Mouse (Mus musculus) thymus, adult 18-20 months (tissue): ENCODE data around the gene Alpl.

Experiments used
- DNase-seq, 2 experiments: peaks; one replicate each; pipeline ENCODE4 v3.0.0; 2022; ENCODE audit warnings: mixed read lengths in 2 of 2

The Alpl gene

DNA sequence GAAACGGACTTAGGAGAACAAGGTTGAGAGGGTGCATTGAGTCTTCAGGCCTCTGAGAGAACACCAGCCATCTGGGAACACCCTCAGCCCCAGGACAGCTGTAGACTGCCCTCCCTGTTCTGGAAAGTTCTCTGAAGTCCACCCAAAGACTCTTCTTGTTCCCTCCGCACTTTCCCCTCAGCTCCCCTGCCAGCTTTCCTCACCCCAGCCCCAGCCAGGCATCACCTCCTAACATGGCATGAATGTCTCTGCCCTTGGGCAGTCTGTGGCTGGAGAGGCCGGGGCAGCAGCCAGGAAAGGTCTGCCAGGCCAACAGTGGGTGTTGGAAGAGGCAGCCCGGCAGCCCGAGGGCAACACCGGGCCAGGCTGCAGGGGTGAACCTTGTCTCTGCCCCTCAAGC lies 27.4 kb downstream of the Alpl start:
- DNase-seq, result no peak

DNA sequence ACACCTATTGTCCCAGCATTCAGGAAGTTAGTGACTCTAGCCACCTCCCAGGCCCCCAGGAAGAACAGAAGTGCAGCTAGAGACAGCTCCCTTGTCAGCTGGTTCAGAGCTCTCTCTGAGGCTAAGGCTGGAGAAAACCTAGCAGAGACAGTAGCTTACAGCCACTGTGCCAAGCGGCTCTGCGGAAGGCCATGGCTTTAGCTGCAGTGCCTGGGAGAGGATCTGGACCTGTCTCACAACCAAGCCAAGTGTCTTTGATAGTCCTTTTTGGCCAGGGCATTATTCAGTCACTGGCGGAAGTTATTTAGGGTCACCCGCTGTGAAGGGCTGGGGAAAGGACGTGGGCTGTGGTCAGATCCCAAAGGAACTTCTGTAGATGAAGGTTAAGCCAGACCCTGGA lies 27.8 kb downstream of the Alpl start:
- no peak for DNase-seq

DNA sequence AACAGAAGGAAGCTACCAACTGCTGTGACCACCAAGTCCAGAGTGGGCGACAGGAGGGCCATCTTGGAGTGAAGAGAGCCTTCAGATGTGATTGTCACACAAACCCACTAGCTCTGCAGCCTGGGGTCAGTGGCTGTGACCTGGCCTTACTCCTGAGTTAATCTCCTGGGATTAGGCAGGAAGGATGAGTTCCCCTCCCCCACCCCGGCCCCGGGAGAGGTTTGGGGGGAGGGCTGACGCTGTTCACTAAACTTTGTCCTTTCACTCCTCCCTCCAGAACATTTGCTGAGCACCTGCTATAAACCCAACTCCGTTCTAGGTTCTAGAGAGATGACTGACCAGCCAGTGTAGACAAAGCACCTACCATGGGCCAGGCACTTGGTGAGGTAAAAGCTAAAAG lies 29.8 kb downstream of the Alpl start:
- DNase-seq, result no peak

DNA sequence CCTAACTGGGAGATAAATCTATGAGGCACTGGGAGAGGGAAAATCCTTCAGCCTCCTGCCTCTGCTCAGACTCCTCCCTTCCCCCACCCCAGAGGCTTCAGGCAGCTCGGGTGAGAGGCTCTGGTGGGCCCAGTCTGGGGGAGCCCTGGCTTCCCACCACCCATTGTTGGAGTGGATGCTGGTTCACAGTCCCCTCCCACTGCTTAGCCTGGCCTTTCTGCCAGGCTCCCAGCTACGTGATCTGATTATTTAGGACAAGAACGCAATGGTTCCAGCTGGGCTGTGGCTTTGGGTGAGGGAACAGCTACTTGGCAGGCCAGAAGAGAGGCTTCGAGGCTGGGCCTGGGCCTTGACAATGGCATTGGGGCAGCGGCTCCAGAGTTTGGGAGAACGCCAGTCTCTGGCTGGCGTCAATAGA lies 30.6 kb downstream of the Alpl start:
- DNase-seq, result no peak

DNA sequence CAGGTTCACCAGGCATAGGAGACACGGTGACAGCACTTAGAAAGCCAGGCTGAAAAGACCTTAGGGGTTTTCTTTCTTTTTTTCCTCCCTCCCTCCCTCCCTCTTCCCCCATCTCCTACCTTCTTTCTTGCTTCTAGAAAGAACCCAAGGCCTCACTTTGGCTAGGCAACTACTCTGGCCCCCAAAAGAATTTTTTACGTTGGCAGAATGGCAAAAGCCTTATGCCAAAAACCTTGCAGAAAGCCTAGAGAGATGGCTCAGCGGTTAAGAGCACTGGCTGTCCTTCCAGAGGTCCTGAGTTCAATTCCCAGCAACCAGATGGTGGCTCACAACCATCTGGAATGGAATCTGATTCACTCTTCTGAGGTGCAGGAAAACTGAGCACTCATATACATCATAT lies 31.6 kb downstream of the Alpl start:
- no peak for DNase-seq

DNA sequence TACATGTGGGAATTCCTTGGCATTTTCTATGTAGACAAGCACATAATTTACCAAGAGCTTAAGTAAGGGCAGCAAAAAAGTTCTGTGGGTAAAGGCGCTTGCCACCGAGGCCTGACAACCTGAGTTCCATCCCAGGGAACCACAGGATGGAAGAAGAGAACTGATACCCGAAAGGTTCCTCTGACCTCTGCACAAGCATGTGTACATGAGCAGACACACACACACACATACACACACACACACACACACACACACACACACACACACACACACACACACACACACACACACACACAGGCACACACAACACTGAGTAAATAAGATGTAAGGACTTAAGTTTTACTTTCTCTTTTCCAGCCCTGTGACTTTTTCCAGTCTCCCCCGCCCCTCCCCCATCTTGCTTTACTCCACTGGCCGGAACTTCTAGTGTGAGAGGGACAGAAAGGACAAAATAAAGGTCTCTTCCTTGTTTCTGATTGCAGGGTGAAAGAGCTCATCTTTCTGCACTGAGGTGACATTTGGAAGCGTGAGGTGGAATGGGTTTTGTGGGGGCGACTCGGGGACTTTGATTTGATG lies 32.2 kb downstream of the Alpl start:
- DNase-seq, result no peak

DNA sequence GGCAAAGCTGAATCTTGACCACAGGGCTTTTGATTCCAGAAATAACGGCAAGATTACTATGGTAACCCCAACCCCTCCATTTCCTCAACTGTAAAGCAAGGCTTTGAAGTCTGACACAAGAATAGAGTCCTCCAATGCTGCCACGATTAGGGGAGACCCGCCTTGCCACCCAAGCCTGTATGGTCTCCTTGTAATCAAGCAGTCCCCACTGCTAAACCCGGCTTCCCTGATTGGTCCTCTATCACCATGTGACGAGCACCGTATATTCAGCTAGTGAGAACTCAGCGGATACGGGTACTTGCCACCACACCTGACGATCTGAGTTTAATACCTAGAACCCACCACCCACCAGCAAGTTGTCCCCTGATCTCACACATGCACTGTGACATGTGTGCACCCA lies 33.3 kb downstream of the Alpl start:
- no peak for DNase-seq

DNA sequence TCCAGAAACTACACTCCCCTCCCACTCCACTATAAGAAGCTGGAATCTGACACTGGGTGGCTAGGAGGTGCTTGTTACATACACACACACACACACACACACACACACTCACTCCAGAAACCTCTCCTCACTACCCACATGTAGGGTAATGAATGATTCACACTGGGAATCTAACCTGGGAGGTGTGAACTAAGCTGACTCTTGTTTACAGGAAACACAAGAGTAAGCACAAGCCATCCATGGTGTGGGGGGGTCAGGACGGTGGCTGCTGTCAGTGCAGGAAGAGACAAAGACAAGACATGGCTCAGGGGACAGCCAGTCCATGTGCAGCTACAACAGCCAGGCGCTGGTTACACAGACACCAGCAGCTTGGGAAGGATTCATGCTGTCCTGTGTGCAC lies 41.7 kb downstream of the Alpl start:
- DNase-seq, result no peak

DNA sequence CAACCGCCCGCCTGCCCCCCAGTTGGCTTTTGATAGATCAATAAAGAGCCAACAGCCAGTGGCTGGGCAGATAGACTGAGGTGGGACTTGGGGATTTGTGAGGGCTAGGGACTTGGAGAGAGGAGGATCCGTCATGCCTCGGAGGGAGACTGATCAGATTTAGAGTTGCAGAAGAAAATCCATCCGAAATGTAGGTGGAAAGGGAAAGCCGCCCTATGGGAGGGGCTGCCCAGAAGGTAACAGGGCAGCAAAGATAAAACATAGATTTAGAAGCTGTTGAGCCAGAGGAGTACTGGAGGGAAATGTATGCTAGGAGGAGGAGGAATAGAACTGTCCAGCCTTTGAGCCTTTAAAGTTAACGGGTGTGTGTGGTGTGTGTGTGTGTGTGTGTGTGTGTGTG lies 43.0 kb downstream of the Alpl start:
- DNase-seq, result no peak

DNA sequence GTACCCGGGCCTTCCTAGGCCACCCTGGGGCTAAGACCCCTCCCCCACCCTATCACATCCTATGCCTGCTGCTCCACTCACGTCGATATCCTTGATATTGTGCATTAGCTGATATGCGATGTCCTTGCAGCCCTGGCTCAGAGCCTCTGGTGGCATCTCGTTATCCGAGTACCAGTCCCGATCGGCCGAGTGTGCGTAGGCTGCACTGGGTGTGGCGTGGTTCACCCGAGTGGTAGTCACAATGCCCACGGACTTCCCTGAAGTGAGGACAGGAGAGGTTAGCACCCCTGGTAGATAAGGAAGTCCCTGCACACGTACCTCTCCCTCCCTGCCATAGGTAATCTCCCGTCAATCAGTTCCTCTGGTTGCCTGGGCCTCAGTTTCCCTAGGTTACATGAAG lies 43.7 kb downstream of the Alpl start:
- no peak for DNase-seq

DNA sequence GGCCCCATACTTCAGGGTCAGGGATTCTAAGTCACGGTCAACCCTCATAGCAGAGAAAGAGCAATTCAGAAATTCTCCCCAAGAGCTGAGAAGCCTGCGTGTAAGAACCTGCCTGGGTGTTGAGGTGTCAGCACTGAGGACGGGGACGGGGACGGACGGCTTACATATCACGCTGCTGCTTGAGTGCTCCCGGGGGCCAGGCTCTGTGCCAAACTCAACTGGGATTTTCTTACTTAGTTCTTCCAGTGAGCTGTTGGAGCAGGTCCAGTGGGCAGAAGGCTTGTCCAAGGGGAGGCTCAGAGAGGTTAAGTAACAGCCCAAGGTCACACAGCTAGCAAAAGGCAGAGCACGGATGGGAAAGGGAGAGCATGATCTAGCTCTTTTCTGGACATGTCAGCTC lies 44.5 kb downstream of the Alpl start:
- DNase-seq, result no peak

DNA sequence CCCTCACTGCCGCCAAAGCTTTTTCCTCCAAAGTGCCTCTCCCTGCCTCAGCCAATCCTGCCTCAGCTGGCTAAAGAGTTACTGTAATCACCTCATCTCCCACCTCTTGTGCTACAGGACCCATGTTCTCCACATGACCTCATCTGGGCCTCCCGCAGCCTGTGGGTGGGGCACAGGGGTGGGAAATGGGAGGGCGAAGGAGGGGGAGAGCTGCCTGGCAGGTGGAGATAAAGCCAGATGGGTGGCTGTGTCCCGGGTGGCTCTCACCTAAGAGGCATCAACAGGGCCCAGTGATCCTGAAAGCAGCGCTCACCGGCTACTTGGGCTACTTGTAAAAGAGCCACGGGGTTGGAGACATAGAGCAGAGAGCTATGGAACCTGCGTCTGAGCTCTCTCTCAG lies 44.9 kb downstream of the Alpl start:
- no peak for DNase-seq

DNA sequence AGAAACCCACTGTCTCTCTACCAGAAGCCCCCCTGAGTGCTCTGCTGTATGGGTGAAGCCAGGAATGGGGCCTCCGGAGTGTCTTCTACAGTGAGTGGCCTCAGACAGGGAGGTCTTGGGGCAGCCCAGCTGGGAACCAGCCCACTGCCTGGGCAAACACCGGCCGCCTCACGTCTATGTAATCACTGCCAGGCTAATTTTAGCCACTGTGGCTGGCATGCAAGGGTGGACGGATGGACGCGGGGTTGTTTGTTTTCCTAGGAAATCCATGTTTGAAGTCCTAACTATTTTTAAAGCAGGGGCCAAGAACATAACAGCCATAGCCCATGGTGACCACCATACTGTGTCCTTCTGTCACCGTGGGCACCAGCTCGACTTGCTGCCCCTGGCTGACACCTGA lies 46.1 kb downstream of the Alpl start:
- no peak for DNase-seq

DNA sequence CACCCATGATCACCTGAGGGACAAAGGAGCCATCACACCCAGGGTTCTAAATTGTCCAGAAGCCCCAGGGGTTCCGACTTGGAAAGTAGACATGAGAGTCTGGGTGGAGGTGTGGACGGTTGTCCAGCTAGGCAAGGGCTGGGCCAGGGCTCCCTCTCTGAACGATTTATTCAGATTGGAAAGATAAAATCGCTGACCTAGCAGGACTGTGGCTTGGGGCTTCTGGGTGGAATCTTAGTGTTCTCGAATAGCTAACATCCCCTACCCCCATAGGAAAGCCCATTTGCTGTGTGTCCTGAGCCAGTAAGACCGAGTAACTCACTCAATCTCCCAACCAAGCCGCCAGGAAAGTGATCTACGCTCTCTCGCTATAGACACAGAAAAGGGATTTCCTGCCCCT lies 46.5 kb downstream of the Alpl start:
- no peak for DNase-seq

DNA sequence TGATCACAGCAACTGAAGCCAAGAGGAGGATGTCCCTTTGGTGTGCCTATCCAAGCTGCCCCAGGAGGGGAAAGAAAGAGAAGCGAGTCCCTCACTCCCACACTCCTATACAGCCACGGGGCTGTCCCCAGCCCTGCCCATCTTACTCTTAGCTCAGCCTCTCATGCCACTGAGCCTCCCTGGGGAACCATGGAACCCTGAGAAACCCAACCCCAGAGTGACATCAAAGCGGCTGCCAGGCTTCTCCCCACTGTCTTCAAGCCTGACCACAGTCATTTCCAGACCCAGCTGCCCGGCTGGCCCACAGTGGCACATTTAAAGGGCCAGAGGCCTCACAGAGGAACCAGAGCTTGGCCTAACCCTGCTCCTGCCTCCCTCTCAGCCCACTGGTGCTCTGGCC lies 47.5 kb downstream of the Alpl start:
- DNase-seq, result no peak

DNA sequence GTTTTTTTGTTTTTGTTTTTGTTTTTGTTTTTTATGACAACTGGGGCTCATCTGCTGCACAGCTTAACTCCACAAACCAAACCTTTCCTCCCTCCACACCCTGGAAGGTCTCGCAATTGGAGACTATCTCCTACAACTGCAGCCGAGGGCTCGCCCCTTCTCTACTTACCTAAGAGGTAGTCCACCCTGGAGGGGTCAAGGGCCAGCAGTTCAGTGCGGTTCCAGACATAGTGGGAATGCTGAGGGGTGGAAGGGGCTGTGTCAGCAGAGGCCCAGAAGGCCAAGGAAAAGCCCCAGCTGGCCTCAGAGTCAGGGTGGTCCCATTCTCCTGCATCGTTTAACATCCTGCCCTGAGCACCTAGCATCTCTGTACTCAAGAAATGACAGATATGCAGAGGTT lies 48.6 kb downstream of the Alpl start:
- no peak for DNase-seq

DNA sequence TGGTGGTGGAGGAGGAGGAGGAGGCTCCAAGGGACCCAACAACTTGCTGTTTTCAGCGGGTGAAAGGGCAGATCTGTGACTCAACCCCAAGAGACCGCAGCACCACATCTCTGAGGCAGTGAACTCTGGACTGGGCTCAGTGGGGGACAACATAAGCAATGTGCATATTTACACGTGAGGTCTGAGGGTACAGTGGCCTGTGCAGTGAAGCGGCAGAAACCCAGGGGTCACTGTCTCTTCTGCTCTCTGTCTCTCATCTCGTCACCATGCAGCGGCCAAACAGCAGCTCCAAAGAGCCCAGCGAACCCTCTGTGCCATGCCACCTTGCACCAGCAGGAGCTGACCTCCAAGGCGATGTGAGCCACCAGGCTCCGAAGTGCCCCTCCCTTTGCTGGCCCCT lies 49.1 kb downstream of the Alpl start:
- DNase-seq, result no peak

DNA sequence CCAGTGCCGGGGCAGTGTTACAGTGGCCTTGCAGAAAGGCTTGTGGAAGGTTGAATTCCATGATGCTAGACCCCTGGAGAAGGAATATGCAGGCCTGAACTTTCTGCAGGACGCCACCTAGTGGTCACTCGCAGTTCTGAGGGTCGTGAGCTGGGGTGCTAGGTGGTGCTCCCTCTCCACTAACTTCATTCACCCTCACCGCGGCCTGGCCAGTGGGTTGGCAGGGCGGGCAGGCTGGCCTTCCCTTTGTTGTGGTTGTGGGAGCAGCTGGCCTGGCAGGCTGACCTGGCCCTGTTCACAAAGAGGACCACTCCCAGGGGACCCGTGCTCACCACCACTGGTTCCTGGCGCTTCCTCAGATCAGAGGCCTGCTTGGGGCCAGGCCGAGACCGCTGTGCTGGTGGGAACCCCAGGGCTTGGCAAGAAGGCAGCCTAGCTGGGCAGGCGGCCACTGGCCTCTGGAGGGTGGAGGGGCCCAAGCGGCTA lies 51.7 kb downstream of the Alpl start:
- DNase-seq, result no peak

DNA sequence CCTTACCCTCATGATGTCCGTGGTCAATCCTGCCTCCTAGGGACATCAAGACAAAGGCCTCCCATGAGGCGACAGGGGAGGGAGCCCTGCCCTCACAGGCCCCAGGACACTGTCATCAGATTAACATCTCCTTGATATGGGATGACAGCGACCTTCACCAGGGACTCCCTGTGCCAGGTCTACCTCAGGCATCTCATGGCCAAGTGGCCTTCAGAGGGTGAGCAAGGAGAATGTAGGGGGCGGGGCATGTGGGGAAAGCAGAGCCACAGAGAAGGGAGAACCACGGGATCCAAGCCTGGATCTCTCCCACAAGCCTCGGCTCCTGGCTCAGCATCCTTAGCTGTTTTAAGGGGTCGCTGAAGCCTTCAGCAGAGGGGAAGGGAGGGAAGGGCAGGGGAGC lies 52.4 kb downstream of the Alpl start:
- DNase-seq, result no peak

DNA sequence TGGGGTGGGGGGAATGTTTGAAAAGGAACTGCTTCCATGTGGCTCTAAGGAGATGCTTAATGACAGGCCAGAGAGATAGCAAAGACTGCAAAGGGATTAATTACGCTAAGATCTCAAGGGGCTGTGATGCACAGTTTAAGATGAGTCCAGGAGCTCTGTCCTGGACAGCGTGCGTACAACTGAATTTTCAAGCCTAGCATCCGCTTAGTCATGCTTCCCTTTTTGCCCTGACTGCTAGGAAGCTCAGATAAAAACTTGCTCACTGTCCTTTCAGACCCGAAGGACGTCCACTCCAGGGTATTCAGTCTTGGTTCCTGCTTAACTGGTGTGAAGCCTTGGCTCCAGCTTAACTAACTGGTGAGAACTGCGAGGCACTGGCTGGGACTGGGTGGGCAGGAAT lies 55.8 kb downstream of the Alpl start:
- DNase-seq, result no peak

DNA sequence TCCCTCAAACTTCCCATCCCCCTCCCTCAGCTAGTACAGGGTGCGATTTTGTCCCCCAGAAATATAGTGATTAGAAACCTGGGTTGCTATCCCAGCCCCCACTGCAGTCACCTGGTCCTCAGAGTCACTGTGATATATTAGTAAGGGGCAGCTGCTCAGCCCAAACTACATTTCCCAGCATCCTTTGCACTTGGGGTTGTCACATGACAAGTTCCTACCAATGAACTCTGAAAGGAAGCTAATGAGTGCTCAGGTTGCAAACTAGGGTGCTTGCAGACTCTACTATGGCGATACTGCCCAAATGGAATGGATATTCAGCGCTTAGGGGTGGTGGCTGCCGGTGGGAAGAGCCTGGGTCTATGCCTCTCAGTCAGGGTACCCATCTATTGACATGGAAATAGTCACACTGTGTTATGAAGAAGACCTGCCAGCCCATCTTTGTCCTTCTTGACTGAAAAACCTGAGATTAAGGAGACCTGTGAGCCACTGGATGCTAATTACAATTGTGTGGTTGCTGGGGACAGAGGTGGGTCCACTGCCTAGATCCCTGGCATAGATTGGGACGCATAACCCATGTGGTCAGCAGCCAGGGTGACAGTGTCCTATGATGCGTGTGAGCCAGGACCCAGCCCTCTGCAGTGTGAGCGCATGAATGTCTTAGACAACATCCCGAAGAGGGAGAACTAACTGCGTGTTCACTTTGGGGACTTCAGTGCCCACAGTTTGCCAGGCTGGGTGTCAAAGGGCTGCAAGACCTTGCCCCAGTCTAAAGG lies 56.8 kb downstream of the Alpl start:
- DNase-seq, result no peak

DNA sequence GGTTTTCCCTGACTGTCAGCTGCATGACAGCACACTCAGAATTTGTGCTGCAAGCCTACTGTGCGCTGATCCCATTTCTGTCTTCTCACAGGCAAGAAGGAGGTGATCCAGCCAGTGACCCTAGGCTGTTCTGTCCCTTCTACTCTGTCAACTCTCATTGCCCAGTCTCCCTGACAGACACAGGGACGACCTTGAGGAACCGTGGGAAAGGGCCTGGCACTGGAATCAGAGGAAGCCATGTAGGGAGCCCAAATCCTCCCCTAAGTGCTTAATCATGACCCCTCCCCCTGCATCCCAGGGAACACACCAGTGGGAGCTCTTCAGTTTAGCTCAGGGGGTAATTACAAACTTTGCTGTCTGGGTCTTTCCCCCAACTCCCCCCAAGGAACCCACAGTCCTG lies 58.4 kb downstream of the Alpl start:
- no peak for DNase-seq

DNA sequence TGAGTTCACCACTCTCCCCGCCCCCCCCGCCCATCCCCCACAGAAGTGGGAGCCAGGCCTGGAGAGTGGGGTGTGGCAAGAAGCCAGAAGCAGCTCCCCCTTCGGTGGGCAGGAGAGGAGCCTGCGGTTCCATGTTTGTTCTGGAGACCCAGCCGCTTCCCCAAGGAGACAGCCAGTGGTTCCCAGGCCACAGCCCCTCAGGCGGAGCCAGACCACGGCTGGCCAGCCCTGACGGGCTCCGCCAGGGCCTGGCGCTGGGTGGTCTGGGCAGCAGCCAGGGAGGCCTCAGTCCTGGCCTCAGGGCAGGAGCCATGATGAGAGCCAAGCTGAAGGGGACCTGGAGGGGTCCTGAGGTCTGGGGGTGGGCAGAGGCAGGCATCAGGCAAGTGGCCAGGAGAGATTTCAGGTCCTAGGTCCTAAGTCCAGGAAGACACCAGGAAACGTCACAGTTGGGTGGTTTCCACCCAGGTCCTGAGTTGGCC lies 59.9 kb downstream of the Alpl start:
- DNase-seq, result no peak

DNA sequence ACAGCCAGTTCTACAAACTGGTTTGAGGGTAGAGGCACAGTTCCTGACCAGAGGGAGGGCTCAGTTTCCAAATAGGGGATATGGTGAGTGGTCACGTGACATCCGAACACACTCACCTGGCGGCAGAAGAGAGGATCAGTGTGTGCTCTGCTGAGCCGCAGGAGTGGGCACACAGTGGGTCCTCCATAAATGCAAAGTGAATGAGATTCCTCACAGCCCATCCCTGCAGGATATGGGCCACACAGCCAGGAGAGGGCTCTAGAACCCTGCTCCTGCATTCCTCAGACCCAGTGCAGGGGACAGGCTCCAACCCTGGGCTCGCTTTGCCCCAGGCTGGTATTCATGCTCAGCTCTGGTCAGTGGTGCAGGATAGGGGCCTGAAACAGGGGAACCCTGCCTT lies 62.7 kb downstream of the Alpl start:
- DNase-seq, result no peak

DNA sequence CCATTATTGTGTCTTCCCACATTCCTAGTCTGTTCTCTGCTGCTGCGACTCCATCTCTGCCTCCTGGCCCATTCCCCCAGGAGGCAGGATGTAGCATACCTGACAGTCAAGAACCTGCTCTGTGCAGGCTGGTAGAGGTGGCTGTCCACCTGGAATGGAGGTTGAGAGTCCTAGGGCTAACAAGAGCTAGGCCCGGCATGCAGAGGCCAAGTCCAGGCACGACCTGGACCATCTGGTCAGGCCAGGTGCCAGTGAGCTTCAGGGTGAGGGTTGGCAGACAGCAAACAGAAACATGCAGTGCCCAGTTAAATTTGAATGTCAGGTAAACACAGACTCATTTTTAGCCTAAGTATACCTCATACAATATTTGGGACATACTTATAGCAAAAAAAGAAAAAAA lies 63.2 kb downstream of the Alpl start:
- no peak for DNase-seq
